Mouse (Mus musculus): ENCODE measurements around the gene Skil. TPM values are rescaled to one million over a fixed set of nuclear protein-coding genes. Genes with fewer than 3 reads are reported as not detected.
"Not testable (repeated sequence)": the region's sequence is repeated elsewhere in the genome, so short reads cannot be mapped to it uniquely, and the experiment has no call there.

Skil gene
- polyA plus RNA-seq, 1 experiment, result 14.0 TPM

DNA sequence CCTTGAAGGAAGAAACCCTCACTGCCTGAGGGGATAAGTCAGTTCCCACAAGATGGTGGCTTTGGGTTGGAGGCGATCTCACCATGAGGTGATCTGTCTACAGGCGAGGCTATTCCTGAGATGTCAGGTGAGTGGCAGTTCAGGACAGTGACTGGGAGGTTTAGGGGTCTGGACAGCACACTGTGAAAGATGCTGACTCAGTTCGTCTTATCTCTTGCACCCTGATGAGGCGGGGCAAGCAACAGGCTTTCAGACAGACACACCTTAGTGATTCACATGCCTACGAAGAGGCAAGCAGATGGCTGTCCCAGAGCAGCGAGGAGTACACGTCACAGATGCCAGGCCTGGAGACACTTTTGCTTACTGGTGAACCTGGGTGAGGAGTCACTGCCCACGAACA, 39.4 kb downstream of the Skil start:
- TF ChIP-seq CTCF (IDR thresholded peaks at IDR 0.05; ENCODE audit: borderline replicate concordance, insufficient read depth, low read depth, low read length) (no peak), POLR2A (IDR thresholded peaks at IDR 0.05; ENCODE audit: borderline replicate concordance, insufficient read depth, low read length) (no peak)
- Histone ChIP-seq H3K27ac (ENCODE audit: insufficient read depth, low read length) (no peak overlapping the region), H3K4me1 (ENCODE audit: control insufficient read depth, insufficient read depth, low read length) (no peaks in the 10 kb centered on the region), H3K27me3 (ENCODE audit: control insufficient read depth, insufficient read depth, low read length) (no peaks in the 10 kb centered on the region), H3K4me3 (replicated peaks; ENCODE audit: insufficient read depth, low read depth, low read length) (no peak overlapping the region)
- no peak for DNase-seq
- 84% methylated on average over 8 of the region's 8 CpGs for WGBS

DNA sequence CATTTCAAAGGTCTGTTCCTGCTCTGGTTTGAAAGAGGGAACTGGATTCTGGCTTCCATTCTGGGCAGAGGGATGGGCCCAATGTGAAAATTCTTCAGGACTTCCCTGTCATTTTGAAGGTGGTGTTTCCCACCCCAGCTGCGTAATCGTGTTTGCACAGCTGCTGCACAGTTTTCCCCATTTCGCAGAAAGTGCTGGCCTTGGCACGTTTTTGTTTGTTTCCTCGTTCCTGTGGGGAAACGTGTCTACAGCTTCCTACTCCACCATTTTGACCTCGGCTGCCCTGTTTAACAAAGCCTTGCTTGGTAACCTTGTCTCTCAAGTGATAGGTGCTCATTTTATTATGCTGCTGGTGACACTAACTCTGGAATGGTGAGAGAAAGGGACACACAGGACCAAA, 39.8 kb downstream of the Skil start:
- DNase-seq, result no peak
- WGBS, result 71% methylated on average over 7 of the region's 7 CpGs
- Histone ChIP-seq H3K27me3 (ENCODE audit: control insufficient read depth, insufficient read depth, low read length) (no peaks in the 10 kb centered on the region), H3K27ac (ENCODE audit: insufficient read depth, low read length) (no peak overlapping the region), H3K4me1 (ENCODE audit: control insufficient read depth, insufficient read depth, low read length) (no peaks in the 10 kb centered on the region), H3K4me3 (replicated peaks; ENCODE audit: insufficient read depth, low read depth, low read length) (no peak overlapping the region)
- TF ChIP-seq POLR2A (IDR thresholded peaks at IDR 0.05; ENCODE audit: borderline replicate concordance, insufficient read depth, low read length), result no peak
- TF ChIP-seq CTCF (IDR thresholded peaks at IDR 0.05; ENCODE audit: borderline replicate concordance, insufficient read depth, low read depth, low read length), result no peak

DNA sequence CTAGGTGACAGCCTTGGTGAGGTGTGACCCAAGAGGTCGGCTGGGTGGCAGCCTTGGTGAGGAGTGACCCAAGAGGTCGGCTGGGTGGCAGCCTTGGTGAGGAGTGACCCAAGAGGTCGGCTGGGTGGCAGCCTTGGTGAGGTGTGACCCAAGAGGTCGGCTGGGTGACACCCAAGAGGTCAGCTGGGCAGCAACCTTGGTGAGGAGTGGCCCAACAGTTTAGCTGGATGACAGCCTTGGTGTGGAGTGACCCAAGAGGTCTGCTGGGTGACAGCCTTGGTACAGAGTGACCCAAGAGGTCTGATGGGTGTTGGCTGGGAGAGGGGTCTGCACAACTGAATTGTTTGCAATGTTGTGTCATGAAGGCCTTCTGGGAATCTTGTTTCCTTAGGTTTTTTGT, 41.7 kb downstream of the Skil start:
- H3K4me3 ChIP-seq (replicated peaks; ENCODE audit: insufficient read depth, low read depth, low read length); H3K4me1 ChIP-seq (ENCODE audit: control insufficient read depth, insufficient read depth, low read length); H3K27ac ChIP-seq (ENCODE audit: insufficient read depth, low read length); DNase-seq; H3K27me3 ChIP-seq (ENCODE audit: control insufficient read depth, insufficient read depth, low read length): not testable (repeated sequence)
- 71% methylated on average over 4 of the region's 4 CpGs for WGBS

- 59% methylated on average over 13 of the region's 13 CpGs for WGBS
- H3K27me3 ChIP-seq (ENCODE audit: control insufficient read depth, insufficient read depth, low read length), result no peaks in the 10 kb centered on the region
- peak; percentile 35; the same call in 1 of the 2 replicates for TF ChIP-seq CTCF (IDR thresholded peaks at IDR 0.05; ENCODE audit: borderline replicate concordance, insufficient read depth, low read depth, low read length)
- no peak for TF ChIP-seq POLR2A (IDR thresholded peaks at IDR 0.05; ENCODE audit: borderline replicate concordance, insufficient read depth, low read length)
These were observed 43.9 kb downstream of the Skil start for GRCm38 (mm10) chr3:31138454-31139424.

GRCm38 (mm10) chr3:31141621-31142020, 46.8 kb downstream of the Skil start:
- WGBS, result 77% methylated on average over 4 of the region's 4 CpGs
- H3K4me1 ChIP-seq (ENCODE audit: control insufficient read depth, insufficient read depth, low read length), result no peaks in the 10 kb centered on the region
- H3K27ac ChIP-seq (ENCODE audit: insufficient read depth, low read length), result no peak overlapping the region
- DNase-seq, result no peak
- no peaks in the 10 kb centered on the region for H3K27me3 ChIP-seq (ENCODE audit: control insufficient read depth, insufficient read depth, low read length)
- TF ChIP-seq CTCF (IDR thresholded peaks at IDR 0.05; ENCODE audit: borderline replicate concordance, insufficient read depth, low read depth, low read length), result no peak
- TF ChIP-seq POLR2A (IDR thresholded peaks at IDR 0.05; ENCODE audit: borderline replicate concordance, insufficient read depth, low read length), result no peak
- H3K4me3 ChIP-seq (replicated peaks; ENCODE audit: insufficient read depth, low read depth, low read length), result no peak overlapping the region

More at GRCm38 (mm10) chr3:31138454-31139424, 43.9 kb downstream of the Skil start:
- DNase-seq, result peak; percentile 51 to 55
- Histone ChIP-seq H3K4me3 (replicated peaks; ENCODE audit: insufficient read depth, low read depth, low read length) (no peak overlapping the region), H3K27ac (ENCODE audit: insufficient read depth, low read length) (no peak overlapping the region), H3K4me1 (ENCODE audit: control insufficient read depth, insufficient read depth, low read length) (no peaks in the 10 kb centered on the region)

DNA sequence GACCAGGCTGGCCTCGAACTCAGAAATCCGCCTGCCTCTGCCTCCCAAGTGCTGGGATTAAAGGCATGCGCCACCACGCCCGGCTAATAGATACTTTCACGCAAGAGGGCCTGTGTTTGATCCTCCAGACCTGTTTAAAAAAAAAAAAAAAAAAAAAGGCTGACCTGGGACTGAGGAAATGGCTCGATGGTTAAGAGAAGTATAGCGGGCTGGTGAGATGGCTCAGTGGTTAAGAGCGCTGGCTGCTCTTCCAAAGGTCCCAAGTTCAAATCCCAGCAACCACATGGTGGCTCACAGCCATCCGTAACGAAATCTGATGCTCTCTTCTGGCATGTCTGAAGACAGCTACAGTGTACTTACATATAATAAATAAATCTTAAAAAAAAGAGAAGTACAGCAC, 50.4 kb downstream of the Skil start:
- WGBS, result 86% methylated on average over 11 of the region's 11 CpGs
- not testable (repeated sequence) for DNase-seq; H3K4me1 ChIP-seq (ENCODE audit: control insufficient read depth, insufficient read depth, low read length); H3K4me3 ChIP-seq (replicated peaks; ENCODE audit: insufficient read depth, low read depth, low read length); H3K27me3 ChIP-seq (ENCODE audit: control insufficient read depth, insufficient read depth, low read length); H3K27ac ChIP-seq (ENCODE audit: insufficient read depth, low read length)

DNA sequence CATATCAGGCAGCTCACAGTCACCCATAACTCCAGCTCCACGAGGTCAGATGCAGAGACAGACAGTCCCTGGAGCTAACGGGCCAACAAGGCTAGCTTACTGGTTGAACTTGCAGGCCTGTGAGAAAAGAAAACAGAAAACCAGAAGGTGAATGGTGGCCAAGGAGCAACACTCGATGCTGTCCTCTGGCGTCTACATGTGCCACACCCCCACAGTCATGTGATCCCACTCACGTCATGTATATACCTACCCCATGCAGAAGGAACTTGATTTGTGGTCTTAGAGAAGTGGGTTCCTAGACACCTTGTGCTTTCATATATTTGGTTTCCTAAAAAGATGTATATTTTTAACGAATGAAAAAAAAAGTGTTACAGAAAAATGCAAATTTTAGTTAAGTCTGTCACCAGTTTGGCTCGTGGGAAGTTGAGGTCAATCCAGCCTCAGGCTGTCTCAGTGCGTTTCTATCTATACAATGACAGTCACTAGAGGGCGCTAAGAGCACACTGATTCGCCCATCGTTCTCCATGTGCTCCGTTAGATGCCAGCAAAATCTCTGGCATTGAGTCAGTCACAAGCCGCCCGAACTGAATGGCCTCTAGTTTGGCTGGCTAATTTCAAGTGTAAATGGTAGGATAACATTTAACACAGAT, 50.9 kb downstream of the Skil start:
- peak; percentile 74 to 81 for DNase-seq
- TF ChIP-seq CTCF (IDR thresholded peaks at IDR 0.05; ENCODE audit: borderline replicate concordance, insufficient read depth, low read depth, low read length), result peak; percentile 96
- no peak for TF ChIP-seq POLR2A (IDR thresholded peaks at IDR 0.05; ENCODE audit: borderline replicate concordance, insufficient read depth, low read length)
- Histone ChIP-seq H3K27me3 (ENCODE audit: control insufficient read depth, insufficient read depth, low read length) (peaks cover 1% of the 10 kb centered on the region; the same call in 1 of the 2 replicates), H3K27ac (ENCODE audit: insufficient read depth, low read length) (no peak overlapping the region), H3K4me3 (replicated peaks; ENCODE audit: insufficient read depth, low read depth, low read length) (no peak overlapping the region), H3K4me1 (ENCODE audit: control insufficient read depth, insufficient read depth, low read length) (no peaks in the 10 kb centered on the region)
- 12% methylated on average over 14 of the region's 14 CpGs for WGBS

DNA sequence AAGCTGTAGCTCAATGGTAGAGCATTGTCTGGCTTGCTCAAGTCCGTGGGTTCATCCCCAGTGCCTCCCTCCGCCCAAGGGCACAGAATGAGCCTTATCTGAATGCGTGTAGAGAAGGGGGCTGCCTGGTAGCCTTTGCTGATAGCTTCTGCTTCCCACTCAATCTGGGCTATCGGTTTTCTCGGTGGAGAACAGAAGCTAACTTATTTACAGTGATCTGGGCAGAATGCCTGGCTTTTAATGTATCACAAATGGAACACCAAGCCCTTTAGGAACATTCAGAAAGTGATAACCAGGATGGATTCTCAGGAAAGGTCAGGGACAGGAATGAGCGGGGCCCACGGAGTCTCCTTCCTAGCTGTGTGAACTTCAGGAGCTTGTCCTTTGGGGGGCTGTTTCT, 53.7 kb downstream of the Skil start:
- Histone ChIP-seq H3K4me1 (ENCODE audit: control insufficient read depth, insufficient read depth, low read length) (no peaks in the 10 kb centered on the region), H3K27me3 (ENCODE audit: control insufficient read depth, insufficient read depth, low read length) (peaks cover 1% of the 10 kb centered on the region; the same call in 1 of the 2 replicates), H3K27ac (ENCODE audit: insufficient read depth, low read length) (no peak overlapping the region), H3K4me3 (replicated peaks; ENCODE audit: insufficient read depth, low read depth, low read length) (no peak overlapping the region)
- WGBS, result 93% methylated on average over 7 of the region's 7 CpGs
- TF ChIP-seq CTCF (IDR thresholded peaks at IDR 0.05; ENCODE audit: borderline replicate concordance, insufficient read depth, low read depth, low read length) (no peak), POLR2A (IDR thresholded peaks at IDR 0.05; ENCODE audit: borderline replicate concordance, insufficient read depth, low read length) (no peak)
- DNase-seq, result no peak
